Mouse (Mus musculus) adrenal gland, adult 8-10 months (tissue): ENCODE measurements at regions not wholly inside any gene's neighbourhood (a gene's known extent, or its start where the extent isn't known, plus 50 kb on each side); places are given as distances from the start of the nearest gene placed in this dataset.
"Not testable (repeated sequence)": the region's sequence is repeated elsewhere in the genome, so short reads cannot be mapped to it uniquely, and the experiment has no call there.

Experiments used
- DNase-seq: peaks from one replicate; pipeline ENCODE4 v3.0.0; 2022

- no peak for DNase-seq
Observed at GRCm38 (mm10) chr8:56929076-56929475, 378.2 kb downstream of the Fbxo8 start.

GRCm38 (mm10) chr8:56932421-56932820 is 381.5 kb downstream of the Fbxo8 start:
- no peak for DNase-seq

- no peak for DNase-seq
Observed at GRCm38 (mm10) chr8:56962186-56962585, 358.6 kb upstream of the Hand2 start.

- DNase-seq = no peak
Observed at GRCm38 (mm10) chr8:56970311-56970710, 350.5 kb upstream of the Hand2 start.

- DNase-seq = no peak
Observed at GRCm38 (mm10) chr8:56978994-56979393, 341.8 kb upstream of the Hand2 start.

GRCm38 (mm10) chr8:56979416-56979815 is 341.4 kb upstream of the Hand2 start:
- DNase-seq = no peak

- DNase-seq = no peak
Observed at GRCm38 (mm10) chr8:57010318-57011024, 310.3 kb upstream of the Hand2 start.

- DNase-seq = peak; percentile 34
Observed at GRCm38 (mm10) chr8:57013813-57014320, 306.9 kb upstream of the Hand2 start.

GRCm38 (mm10) chr8:57016329-57016728 is 304.5 kb upstream of the Hand2 start:
- no peak for DNase-seq

GRCm38 (mm10) chr8:57028096-57028495 is 292.7 kb upstream of the Hand2 start:
- DNase-seq = not testable (repeated sequence)

- no peak for DNase-seq
Observed at GRCm38 (mm10) chr8:57048490-57048889, 272.3 kb upstream of the Hand2 start.

- DNase-seq = no peak
Observed at GRCm38 (mm10) chr8:57048909-57049308, 271.9 kb upstream of the Hand2 start.

GRCm38 (mm10) chr8:57052661-57053060 is 268.1 kb upstream of the Hand2 start:
- DNase-seq = no peak

- no peak for DNase-seq
Observed at GRCm38 (mm10) chr8:57076995-57077394, 243.8 kb upstream of the Hand2 start.

- no peak for DNase-seq
Observed at GRCm38 (mm10) chr8:57086811-57087210, 234.0 kb upstream of the Hand2 start.

GRCm38 (mm10) chr8:57092403-57092802 is 228.4 kb upstream of the Hand2 start:
- no peak for DNase-seq

GRCm38 (mm10) chr8:57095169-57095568 is 225.6 kb upstream of the Hand2 start:
- DNase-seq = no peak

GRCm38 (mm10) chr8:57110765-57111402 is 209.9 kb upstream of the Hand2 start:
- DNase-seq = not testable (repeated sequence)

- DNase-seq = no peak
Observed at GRCm38 (mm10) chr8:57111403-57111771, 209.4 kb upstream of the Hand2 start.

- DNase-seq = no peak
Observed at GRCm38 (mm10) chr8:57113915-57114314, 206.9 kb upstream of the Hand2 start.

GRCm38 (mm10) chr8:57115303-57115702 is 205.5 kb upstream of the Hand2 start:
- no peak for DNase-seq

GRCm38 (mm10) chr8:57134041-57134440 is 186.7 kb upstream of the Hand2 start:
- no peak for DNase-seq

- no peak for DNase-seq
Observed at GRCm38 (mm10) chr8:57134726-57135125, 186.1 kb upstream of the Hand2 start.

- DNase-seq = no peak
Observed at GRCm38 (mm10) chr8:57148036-57148435, 172.7 kb upstream of the Hand2 start.
